Mouse (Mus musculus): ENCODE data around the gene Zfp579. TPM values are rescaled to one million over a fixed set of nuclear protein-coding genes. Genes with fewer than 3 reads are reported as not detected.
A peak's percentile ranks its signal among the peaks of the same experiment; 100 is the strongest.

Zfp579 gene
- polyA plus RNA-seq, 1 experiment from 2014 or later, result 56.9 TPM

DNA sequence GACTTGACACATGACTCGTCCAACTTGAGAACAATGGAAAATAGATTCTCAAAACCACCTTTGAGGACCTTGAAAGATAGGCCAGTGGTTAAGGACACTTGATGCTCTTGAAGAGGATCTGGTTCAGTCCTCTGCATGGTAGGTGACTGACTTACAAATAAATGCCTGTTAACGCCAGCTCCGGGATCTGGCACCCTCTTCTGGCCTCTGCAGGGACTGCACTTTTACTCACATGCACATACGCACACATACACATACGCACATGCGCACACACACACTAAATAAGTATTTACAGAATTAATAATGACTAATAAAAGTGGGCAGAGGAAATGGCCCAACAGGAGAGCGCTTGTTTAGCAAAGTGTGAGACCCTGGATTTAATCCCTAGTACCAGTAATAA lies 19.1 kb downstream of the Zfp579 start:
- Histone ChIP-seq H3K4me1 (no peaks in the 10 kb centered on the region), H3K27me3 (no peaks in the 10 kb centered on the region), H3K36me3 (replicated peaks) (no peaks in the 10 kb centered on the region), H3K4me3 (replicated peaks) (no peak overlapping the region), H3K4me2 (no peak overlapping the region), H3K9me3 (0 out of 2 replicates have a peak, but pooled peaks cover 4% of the 10 kb centered on the region), H3K9ac (no peak overlapping the region), H3K27ac (no peak overlapping the region)
- 93% methylated on average over 7 of the region's 7 CpGs for WGBS
- ATAC-seq (ENCODE audit: low FRiP score), result no peak

DNA sequence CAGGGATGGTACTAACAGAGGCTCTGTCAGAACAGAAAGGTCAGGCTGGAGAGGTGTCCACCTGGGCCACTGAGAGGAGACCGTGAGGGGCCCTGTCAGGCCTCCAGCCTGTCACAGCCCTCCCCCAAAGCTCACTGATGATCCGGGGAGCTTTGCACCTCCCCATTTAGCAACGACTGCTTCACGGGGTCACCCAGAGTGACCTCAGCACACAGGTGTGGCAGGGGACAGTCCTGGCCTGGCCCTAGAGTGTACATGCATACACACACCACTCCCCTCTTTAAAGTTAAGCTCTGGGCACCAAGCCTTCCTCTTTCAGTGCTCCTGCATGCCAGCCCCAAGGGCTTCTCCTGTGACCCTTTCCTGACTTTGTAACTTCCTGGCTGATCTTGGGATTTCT lies 20.5 kb downstream of the Zfp579 start:
- H3K4me3 ChIP-seq (replicated peaks), result no peak overlapping the region
- H3K27me3 ChIP-seq, result no peaks in the 10 kb centered on the region
- no peaks in the 10 kb centered on the region for H3K36me3 ChIP-seq (replicated peaks)
- 63% methylated on average over 4 of the region's 4 CpGs for WGBS
- H3K4me1 ChIP-seq, result no peaks in the 10 kb centered on the region
- no peak for ATAC-seq (ENCODE audit: low FRiP score)
- H3K27ac ChIP-seq, result no peak overlapping the region
- 0 out of 2 replicates have a peak, but pooled peaks cover 4% of the 10 kb centered on the region for H3K9me3 ChIP-seq
- no peak overlapping the region for H3K9ac ChIP-seq
- H3K4me2 ChIP-seq, result no peak overlapping the region

DNA sequence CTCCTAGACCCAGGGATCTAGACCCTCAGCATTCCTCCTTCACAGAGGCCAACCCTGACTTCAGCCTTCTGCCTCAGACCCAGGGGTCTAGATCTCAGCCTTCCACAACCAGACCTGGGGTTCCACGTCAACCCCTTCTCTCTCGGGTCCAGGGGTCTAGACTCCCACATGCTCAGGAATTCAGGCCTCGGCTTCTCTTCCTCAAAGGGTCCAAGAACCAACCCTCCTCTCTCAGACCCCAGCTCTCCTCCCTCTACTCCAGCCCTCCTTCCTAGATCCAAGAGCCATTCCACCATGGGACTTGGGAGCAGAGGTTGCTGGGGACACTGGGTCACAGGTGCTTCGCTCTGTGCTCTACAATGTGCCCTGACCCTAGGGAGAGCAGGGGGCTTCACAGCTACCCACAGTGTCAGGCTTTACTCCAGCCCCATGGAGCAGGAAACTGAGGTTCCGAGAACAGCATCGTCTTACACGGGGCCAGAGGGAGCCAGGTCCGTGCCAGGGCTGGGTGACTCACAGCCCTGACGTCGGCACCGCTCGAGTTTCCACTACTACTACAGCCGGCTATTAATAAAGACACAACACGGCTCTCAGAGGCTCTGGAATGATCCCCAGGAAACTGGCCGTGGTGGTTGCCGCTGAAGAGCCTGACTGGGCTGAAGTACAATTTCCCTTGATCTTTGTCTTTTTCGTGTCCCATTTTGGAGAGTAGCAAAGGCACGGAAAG lies 23.5 kb downstream of the Zfp579 start:
- no peak overlapping the region for H3K4me3 ChIP-seq (replicated peaks)
- H3K27ac ChIP-seq, result no peak overlapping the region
- ATAC-seq (ENCODE audit: low FRiP score), result no peak
- 79% methylated on average over 18 of the region's 18 CpGs for WGBS
- no peaks in the 10 kb centered on the region for H3K36me3 ChIP-seq (replicated peaks)
- H3K9me3 ChIP-seq, result 0 out of 2 replicates have a peak, but pooled peaks cover 4% of the 10 kb centered on the region
- H3K4me1 ChIP-seq, result no peaks in the 10 kb centered on the region
- H3K4me2 ChIP-seq, result no peak overlapping the region
- no peaks in the 10 kb centered on the region for H3K27me3 ChIP-seq
- no peak overlapping the region for H3K9ac ChIP-seq

DNA sequence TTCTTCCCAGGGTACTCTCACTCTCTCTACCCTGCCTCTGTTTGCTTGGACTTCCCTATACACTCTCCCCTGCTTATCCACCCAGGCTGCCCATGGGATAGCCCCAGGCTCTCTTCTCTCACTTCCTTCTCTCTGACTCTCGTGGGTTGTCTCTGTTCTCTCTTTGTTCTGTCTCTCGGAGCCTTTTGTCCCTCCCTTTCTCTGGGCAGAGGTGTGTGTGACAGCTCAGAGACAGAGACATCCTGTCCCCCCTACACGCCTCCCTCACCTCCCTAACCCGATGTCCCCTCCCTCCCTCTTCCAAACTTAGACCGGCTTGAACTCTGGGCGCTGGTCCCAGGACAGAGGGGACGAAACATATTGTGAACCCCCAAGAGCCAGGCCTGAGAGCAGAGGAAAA lies 24.2 kb downstream of the Zfp579 start:
- WGBS, result 28% methylated on average over 7 of the region's 7 CpGs
- Histone ChIP-seq H3K4me3 (replicated peaks) (no peak overlapping the region), H3K9me3 (0 out of 2 replicates have a peak, but pooled peaks cover 1% of the 10 kb centered on the region), H3K9ac (no peak overlapping the region), H3K27me3 (no peaks in the 10 kb centered on the region), H3K4me1 (no peaks in the 10 kb centered on the region), H3K4me2 (no peak overlapping the region), H3K36me3 (replicated peaks) (no peaks in the 10 kb centered on the region), H3K27ac (no peak overlapping the region)
- no peak for ATAC-seq (ENCODE audit: low FRiP score)

DNA sequence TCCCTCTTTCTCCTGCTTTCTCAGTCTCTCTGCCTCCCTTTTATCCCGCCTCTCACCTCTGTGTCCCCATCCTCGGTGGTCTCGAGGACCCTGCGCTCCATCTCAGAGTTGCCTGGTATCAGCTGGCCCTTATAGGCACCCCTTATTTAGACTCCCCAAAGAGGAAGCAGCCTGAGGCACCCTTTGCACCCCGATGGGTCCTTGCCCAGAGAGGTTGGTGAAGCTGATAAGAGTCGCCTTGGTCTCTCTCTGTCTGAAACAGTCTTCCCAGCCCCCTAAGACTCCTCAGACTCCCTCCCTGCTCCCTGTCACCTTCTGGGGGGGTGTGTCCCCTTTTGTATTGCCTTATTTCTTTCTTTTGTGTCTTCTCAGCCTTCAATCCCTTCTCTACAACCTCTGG lies 24.9 kb downstream of the Zfp579 start, which contains the start of gene Sbk3:
Sbk3 (minus strand) TSS at position 101 of the 400 bp plus-strand sequence.
- ATAC-seq (ENCODE audit: low FRiP score), result no peak
- no peaks in the 10 kb centered on the region for H3K27me3 ChIP-seq
- WGBS, result 39% methylated on average over 6 of the region's 6 CpGs
- H3K4me3 ChIP-seq (replicated peaks), result no peak within 1 kb of the TSS
- H3K36me3 ChIP-seq (replicated peaks), result no peaks in the 10 kb centered on the region
- no peaks in the 10 kb centered on the region for H3K4me1 ChIP-seq
- no peak within 1 kb of the TSS for H3K4me2 ChIP-seq
- no peak within 1 kb of the TSS for H3K27ac ChIP-seq
- H3K9me3 ChIP-seq, result no peaks in the 10 kb centered on the region
- no peak within 1 kb of the TSS for H3K9ac ChIP-seq

DNA sequence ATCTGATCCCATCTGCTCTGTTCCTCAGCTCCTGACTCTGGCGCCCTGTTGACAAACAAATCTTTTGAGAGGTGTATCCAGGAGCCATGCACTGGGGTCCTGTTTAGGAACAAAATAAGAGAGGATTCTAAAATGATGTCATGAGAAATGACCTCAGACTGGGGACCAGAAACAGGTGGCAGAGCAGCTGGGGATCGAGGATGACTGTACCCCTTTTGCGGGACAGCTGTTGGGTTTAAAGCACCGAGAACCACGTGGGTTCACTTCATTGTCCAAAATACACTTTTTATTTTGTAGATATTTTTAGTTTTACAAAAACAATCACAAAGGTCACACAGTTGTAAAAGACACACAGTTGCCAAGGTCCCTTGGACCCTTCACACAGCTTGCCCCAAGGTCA lies 31.0 kb downstream of the Zfp579 start:
- Histone ChIP-seq H3K36me3 (replicated peaks) (no peaks in the 10 kb centered on the region), H3K9me3 (no peaks in the 10 kb centered on the region), H3K4me2 (no peak overlapping the region), H3K27me3 (no peaks in the 10 kb centered on the region), H3K4me3 (replicated peaks) (no peak overlapping the region), H3K4me1 (no peaks in the 10 kb centered on the region), H3K9ac (no peak overlapping the region), H3K27ac (no peak overlapping the region)
- no peak for ATAC-seq (ENCODE audit: low FRiP score)
- 85% methylated on average over 5 of the region's 5 CpGs for WGBS

DNA sequence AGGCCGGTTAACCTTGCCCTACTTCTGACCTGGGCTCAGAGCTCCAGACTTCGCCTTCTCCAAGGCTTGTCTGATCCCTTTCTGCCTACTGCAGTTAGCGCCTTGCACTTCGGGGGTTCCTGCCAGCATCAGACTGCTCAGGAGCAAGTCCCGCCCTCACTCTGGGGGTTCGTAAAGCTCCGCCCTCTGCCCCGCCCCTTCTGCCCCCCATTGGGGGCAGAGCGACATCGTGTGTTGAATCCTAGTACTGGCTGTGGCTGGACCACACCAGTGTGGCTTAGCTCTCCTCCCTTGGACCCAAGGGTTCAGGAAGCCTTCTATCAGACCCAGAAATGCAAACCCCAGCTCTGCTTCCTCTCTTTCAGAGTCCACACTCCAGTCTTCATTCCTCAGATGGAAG lies 31.7 kb downstream of the Zfp579 start, which contains the start of gene Sbk2:
Sbk2 (minus strand) TSS at position 135 of the 400 bp plus-strand sequence.
- no peak within 1 kb of the TSS for H3K4me2 ChIP-seq
- WGBS, result 9% methylated on average over 10 of the region's 10 CpGs
- no peaks in the 10 kb centered on the region for H3K27me3 ChIP-seq
- no peak within 1 kb of the TSS for H3K9ac ChIP-seq
- no peaks in the 10 kb centered on the region for H3K9me3 ChIP-seq
- ATAC-seq (ENCODE audit: low FRiP score), result peak; percentile 58
- no peak within 1 kb of the TSS for H3K27ac ChIP-seq
- H3K36me3 ChIP-seq (replicated peaks), result no peaks in the 10 kb centered on the region
- H3K4me1 ChIP-seq, result no peaks in the 10 kb centered on the region
- no peak within 1 kb of the TSS for H3K4me3 ChIP-seq (replicated peaks)

DNA sequence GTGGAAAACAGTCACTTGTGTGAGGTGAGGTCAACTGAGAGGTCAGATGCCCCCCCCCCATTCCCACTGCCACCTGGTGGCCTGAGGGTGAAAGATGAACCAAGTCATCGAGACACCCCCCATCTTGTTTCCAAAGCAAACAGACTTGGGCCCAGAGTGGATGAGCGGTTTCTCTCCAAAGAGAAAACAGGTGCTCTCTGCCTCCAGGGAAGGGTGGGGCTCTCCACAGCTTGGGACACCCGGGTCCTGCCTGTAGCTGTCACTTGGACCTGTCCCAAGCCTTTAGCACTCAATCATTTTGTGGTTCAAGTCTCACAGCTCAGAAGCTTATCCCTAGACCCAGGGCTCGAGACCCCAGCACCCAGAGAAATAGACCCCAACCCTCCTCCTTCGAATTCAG lies 32.4 kb downstream of the Zfp579 start:
- no peak overlapping the region for H3K4me2 ChIP-seq
- no peaks in the 10 kb centered on the region for H3K27me3 ChIP-seq
- H3K9ac ChIP-seq, result no peak overlapping the region
- no peaks in the 10 kb centered on the region for H3K36me3 ChIP-seq (replicated peaks)
- no peaks in the 10 kb centered on the region for H3K4me1 ChIP-seq
- 75% methylated on average over 5 of the region's 5 CpGs for WGBS
- H3K4me3 ChIP-seq (replicated peaks), result no peak overlapping the region
- no peak for ATAC-seq (ENCODE audit: low FRiP score)
- H3K9me3 ChIP-seq, result no peaks in the 10 kb centered on the region
- H3K27ac ChIP-seq, result no peak overlapping the region

DNA sequence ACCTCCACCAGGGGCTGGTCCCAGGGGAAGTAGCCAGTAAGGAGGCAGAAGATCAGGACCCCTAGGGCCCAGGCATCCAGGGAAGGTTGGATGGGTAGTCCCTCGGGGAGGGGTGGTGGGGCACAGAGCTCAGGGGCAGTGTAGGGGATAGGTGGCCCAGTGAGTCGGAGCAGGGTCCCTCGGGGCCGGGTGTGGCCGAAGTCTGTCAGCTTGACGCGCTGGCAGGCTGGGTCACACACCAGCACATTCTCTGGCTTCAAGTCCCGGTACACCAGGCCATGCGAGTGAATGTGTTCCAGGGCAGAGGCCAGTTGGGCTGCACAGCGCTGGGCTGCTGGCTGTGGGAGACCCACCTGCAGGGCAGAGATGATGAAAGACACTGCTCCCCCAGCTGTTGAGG lies 38.6 kb downstream of the Zfp579 start:
- Histone ChIP-seq H3K4me2 (no peak overlapping the region), H3K9ac (no peak overlapping the region), H3K9me3 (no peaks in the 10 kb centered on the region), H3K36me3 (replicated peaks) (no peaks in the 10 kb centered on the region), H3K4me1 (no peaks in the 10 kb centered on the region), H3K27me3 (peaks cover 6% of the 10 kb centered on the region; the same call in 1 of the 2 replicates), H3K27ac (no peak overlapping the region), H3K4me3 (replicated peaks) (no peak overlapping the region)
- ATAC-seq (ENCODE audit: low FRiP score), result no peak
- WGBS, result 87% methylated on average over 10 of the region's 10 CpGs

DNA sequence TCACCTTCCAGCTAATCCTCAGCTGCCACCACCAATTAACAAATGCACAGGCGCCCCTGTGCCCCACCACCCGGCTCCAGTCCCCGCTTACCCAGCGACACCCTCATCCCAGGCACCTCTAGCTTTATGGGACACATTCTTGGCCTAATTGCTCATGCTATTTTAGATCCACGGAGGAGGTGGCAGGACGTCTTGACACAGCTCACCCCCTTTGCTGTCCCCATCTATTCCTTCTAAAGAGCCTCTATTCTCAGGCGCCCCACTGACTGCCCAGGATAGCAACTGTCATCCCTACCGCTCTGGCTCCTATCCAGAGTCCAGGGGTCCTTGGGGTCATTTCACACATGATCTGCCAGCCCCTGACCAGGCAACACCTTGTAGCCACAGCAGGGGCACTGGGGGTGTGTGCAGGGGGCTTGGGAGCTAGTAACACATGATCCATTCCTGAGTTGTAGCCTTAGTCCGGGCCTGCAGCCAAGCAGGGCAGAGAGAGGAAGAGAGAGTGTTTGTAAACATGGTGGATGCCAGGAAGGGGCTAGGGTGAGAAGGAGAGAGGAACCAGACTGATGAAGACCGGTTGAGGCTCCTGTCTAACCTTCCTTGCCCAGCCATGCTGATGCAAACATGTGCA lies 42.0 kb downstream of the Zfp579 start:
- Histone ChIP-seq H3K4me3 (replicated peaks) (no peak overlapping the region), H3K27ac (no peak overlapping the region), H3K9me3 (no peaks in the 10 kb centered on the region), H3K27me3 (peaks cover 6% of the 10 kb centered on the region; the same call in 1 of the 2 replicates), H3K4me1 (no peaks in the 10 kb centered on the region), H3K4me2 (no peak overlapping the region), H3K36me3 (replicated peaks) (no peaks in the 10 kb centered on the region), H3K9ac (no peak overlapping the region)
- 32% methylated on average over 10 of the region's 10 CpGs for WGBS
- no peak for ATAC-seq (ENCODE audit: low FRiP score)

DNA sequence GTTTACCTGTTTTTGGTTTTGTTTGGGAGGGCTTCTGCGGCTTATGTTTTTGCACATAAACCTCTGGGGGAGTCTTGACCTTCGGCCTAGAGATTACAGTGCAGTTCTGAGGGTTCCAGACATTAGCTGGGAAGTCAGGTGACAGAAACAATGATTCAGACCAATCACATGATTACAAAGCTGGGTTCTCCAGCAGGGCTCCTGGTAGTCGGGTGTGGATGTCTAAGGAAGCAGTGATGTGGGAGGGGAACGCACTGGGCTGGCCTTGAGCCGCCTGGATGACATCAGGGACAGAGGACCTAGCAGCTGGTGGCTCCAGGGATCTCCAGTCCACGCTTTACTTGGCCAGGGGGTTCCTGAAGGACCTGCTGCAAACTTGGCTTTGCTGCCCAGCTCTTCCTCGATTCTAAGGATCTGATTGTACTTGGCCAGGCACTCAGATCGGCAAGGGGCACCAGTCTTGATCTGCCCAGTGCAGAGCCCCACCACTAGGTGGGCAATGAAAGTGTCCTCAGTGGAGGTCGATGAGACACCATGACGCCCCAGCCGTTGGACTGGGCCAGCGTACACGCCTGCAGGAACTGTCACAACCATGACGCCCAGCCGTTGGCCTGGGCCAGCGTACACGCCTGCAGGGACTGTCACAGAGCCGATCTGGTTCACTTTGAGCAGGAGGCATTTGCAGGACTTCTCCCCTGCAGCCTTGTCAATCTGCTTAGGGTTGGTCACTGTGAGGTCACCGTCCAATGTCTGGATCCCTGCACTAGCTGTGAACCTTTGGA lies 45.2 kb downstream of the Zfp579 start:
- ATAC-seq (ENCODE audit: low FRiP score), result no peak
- Histone ChIP-seq H3K4me2 (no peak overlapping the region), H3K4me3 (replicated peaks) (no peak overlapping the region), H3K27ac (no peak overlapping the region), H3K9ac (no peak overlapping the region), H3K4me1 (no peaks in the 10 kb centered on the region), H3K36me3 (replicated peaks) (no peaks in the 10 kb centered on the region), H3K9me3 (no peaks in the 10 kb centered on the region), H3K27me3 (peaks cover 6% of the 10 kb centered on the region; the same call in 1 of the 2 replicates)
- 85% methylated on average over 19 of the region's 19 CpGs for WGBS

DNA sequence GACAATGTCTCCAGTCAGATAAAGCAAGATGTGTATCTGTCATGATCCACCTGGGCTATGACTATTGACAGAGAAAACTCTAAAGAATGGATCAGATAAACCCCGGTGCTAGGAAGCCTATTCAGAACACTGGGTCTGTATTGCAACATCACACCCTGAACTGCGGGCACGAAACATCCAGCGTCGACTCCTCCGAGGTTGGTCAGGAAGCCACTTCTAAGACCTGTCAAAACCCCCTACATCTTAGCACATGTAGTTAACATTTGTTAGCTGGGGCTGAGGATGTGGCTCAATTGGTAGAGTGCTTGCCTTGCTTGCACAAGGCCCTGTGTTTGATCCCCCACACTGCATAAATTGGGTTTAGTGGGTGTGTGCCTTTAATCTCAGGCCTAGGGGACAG lies 47.6 kb downstream of the Zfp579 start:
- H3K36me3 ChIP-seq (replicated peaks), result no peaks in the 10 kb centered on the region
- WGBS, result 82% methylated on average over 6 of the region's 6 CpGs

More for the DNA sequence above, 47.6 kb downstream of the Zfp579 start:
- Histone ChIP-seq H3K4me3 (replicated peaks) (no peak overlapping the region), H3K27ac (no peak overlapping the region), H3K9ac (no peak overlapping the region), H3K27me3 (peaks cover 5% of the 10 kb centered on the region; the same call in 1 of the 2 replicates), H3K4me1 (peaks cover 2% of the 10 kb centered on the region; the same call in 1 of the 2 replicates), H3K9me3 (no peaks in the 10 kb centered on the region), H3K4me2 (no peak overlapping the region)
- no peak for ATAC-seq (ENCODE audit: low FRiP score)

Data from forebrain, embryonic 12.5 days (tissue).